Mouse (Mus musculus): ENCODE measurements around the gene Hist1h1a. TPM values are rescaled to one million over a fixed set of nuclear protein-coding genes. Genes with fewer than 3 reads are reported as not detected.

The Hist1h1a gene
- total and polyA plus RNA-seq, 2 experiments: 0.12 to 6.2 TPM

- peaks cover 4% of the 10 kb centered on the region for H3K4me1 ChIP-seq (ENCODE audit: control insufficient read depth, insufficient read depth, low read length)
- no peak for TF ChIP-seq CTCF (IDR thresholded peaks at IDR 0.05; ENCODE audit: low read depth, low read length)
- TF ChIP-seq POLR2A (IDR thresholded peaks at IDR 0.05; ENCODE audit: extremely low read depth, insufficient read depth, low read length): no peak
- DNase-seq (ENCODE audit: extremely low read depth, low read depth, low spot score): no peak
- 15% methylated on average over 6 of the region's 6 CpGs for WGBS
- H3K36me3 ChIP-seq (ENCODE audit: control insufficient read depth, insufficient read depth, low read length): no peaks in the 10 kb centered on the region
- H3K9ac ChIP-seq (ENCODE audit: low read depth, low read length): no peak overlapping the region
- no peaks in the 10 kb centered on the region for H3K79me2 ChIP-seq (ENCODE audit: control insufficient read depth, insufficient read depth, low read length)
- H3K27me3 ChIP-seq (ENCODE audit: control insufficient read depth, insufficient read depth, low read length): no peaks in the 10 kb centered on the region
- H3K4me3 ChIP-seq (ENCODE audit: insufficient read depth, low read depth, low read length): no peak overlapping the region
- H3K27ac ChIP-seq (replicated peaks; ENCODE audit: insufficient read depth, low read depth, low read length): no peak overlapping the region
Observed at GRCm38 (mm10) chr13:23752742-23753172, 10.7 kb upstream of the Hist1h1a start.

GRCm38 (mm10) chr13:23753314-23754078 is 10.0 kb upstream of the Hist1h1a start:
- WGBS: 66% methylated on average over 4 of the region's 4 CpGs
- TF ChIP-seq POLR2A (IDR thresholded peaks at IDR 0.05; ENCODE audit: extremely low read depth, insufficient read depth, low read length) (no peak), CTCF (IDR thresholded peaks at IDR 0.05; ENCODE audit: low read depth, low read length) (no peak)
- Histone ChIP-seq H3K27me3 (ENCODE audit: control insufficient read depth, insufficient read depth, low read length) (no peaks in the 10 kb centered on the region), H3K36me3 (ENCODE audit: control insufficient read depth, insufficient read depth, low read length) (no peaks in the 10 kb centered on the region), H3K4me1 (ENCODE audit: control insufficient read depth, insufficient read depth, low read length) (peaks cover 4% of the 10 kb centered on the region), H3K4me3 (ENCODE audit: insufficient read depth, low read depth, low read length) (no peak overlapping the region), H3K27ac (replicated peaks; ENCODE audit: insufficient read depth, low read depth, low read length) (no peak overlapping the region), H3K9ac (ENCODE audit: low read depth, low read length) (no peak overlapping the region), H3K79me2 (ENCODE audit: control insufficient read depth, insufficient read depth, low read length) (no peaks in the 10 kb centered on the region)
- no peak for DNase-seq (ENCODE audit: extremely low read depth, low read depth, low spot score)

DNA sequence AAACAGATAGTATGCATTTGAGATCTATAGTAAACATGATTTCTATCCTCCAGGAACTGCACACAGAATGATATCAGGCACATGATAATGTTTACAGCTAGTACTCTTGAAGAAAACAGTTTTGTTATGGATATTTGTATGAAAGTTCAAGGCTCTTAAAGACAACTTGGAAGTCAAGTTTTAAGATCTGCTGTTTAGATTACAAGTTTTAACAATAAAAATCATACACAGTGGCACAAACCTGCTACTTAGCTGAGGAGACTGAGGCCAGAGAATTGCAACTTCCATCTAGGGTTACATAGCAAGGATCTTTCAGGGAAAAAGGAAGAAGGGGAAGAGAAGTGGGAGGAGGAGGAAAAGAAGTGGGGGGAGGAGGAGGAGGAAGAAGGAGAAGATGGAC is 8.5 kb upstream of the Hist1h1a start:
- H3K4me3 ChIP-seq (ENCODE audit: insufficient read depth, low read depth, low read length): no peak overlapping the region
- H3K27me3 ChIP-seq (ENCODE audit: control insufficient read depth, insufficient read depth, low read length): no peaks in the 10 kb centered on the region
- no peak overlapping the region for H3K27ac ChIP-seq (replicated peaks; ENCODE audit: insufficient read depth, low read depth, low read length)
- no peaks in the 10 kb centered on the region for H3K79me2 ChIP-seq (ENCODE audit: control insufficient read depth, insufficient read depth, low read length)
- H3K36me3 ChIP-seq (ENCODE audit: control insufficient read depth, insufficient read depth, low read length): no peaks in the 10 kb centered on the region
- peaks cover 4% of the 10 kb centered on the region for H3K4me1 ChIP-seq (ENCODE audit: control insufficient read depth, insufficient read depth, low read length)
- TF ChIP-seq CTCF (IDR thresholded peaks at IDR 0.05; ENCODE audit: low read depth, low read length): no peak
- TF ChIP-seq POLR2A (IDR thresholded peaks at IDR 0.05; ENCODE audit: extremely low read depth, insufficient read depth, low read length): no peak
- no peak overlapping the region for H3K9ac ChIP-seq (ENCODE audit: low read depth, low read length)
- DNase-seq (ENCODE audit: extremely low read depth, low read depth, low spot score): no peak

DNA sequence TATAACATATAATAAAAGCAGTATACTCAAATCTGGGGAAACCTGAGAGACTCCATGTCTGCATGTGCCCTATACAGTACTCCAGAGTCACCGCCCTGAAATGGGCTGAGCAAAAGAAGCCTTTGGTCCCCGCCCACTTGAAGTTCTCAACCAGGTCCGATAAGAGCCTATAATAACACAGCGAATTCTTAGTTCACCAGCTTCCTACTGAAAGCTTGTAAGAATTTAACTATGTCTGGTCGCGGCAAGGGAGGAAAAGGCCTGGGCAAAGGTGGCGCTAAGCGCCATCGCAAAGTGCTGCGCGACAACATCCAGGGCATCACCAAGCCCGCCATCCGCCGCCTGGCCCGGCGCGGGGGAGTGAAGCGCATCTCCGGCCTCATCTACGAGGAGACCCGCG is 6.7 kb upstream of the Hist1h1a start, which contains the start of gene Hist1h4b:
Hist1h4b (plus strand) TSS at position 224 of the 400 bp plus-strand sequence.
- H3K27ac ChIP-seq (replicated peaks; ENCODE audit: insufficient read depth, low read depth, low read length): peak within 1 kb of the TSS; percentile 28; the same call in 1 of the 2 replicates
- H3K9ac ChIP-seq (ENCODE audit: low read depth, low read length): peak within 1 kb of the TSS; percentile 3; the same call in 1 of the 2 replicates
- no peaks in the 10 kb centered on the region for H3K36me3 ChIP-seq (ENCODE audit: control insufficient read depth, insufficient read depth, low read length)
- H3K27me3 ChIP-seq (ENCODE audit: control insufficient read depth, insufficient read depth, low read length): no peaks in the 10 kb centered on the region
- H3K4me3 ChIP-seq (ENCODE audit: insufficient read depth, low read depth, low read length): peak within 1 kb of the TSS; percentile 34; the same call in 1 of the 2 replicates
- under 1% methylated on average over 20 of the region's 22 CpGs for WGBS
- no peaks in the 10 kb centered on the region for H3K79me2 ChIP-seq (ENCODE audit: control insufficient read depth, insufficient read depth, low read length)
- peak; percentile 95 for DNase-seq (ENCODE audit: extremely low read depth, low read depth, low spot score)
- TF ChIP-seq POLR2A (IDR thresholded peaks at IDR 0.05; ENCODE audit: extremely low read depth, insufficient read depth, low read length): peak; percentile 95
- TF ChIP-seq CTCF (IDR thresholded peaks at IDR 0.05; ENCODE audit: low read depth, low read length): no peak
- H3K4me1 ChIP-seq (ENCODE audit: control insufficient read depth, insufficient read depth, low read length): peaks cover 11% of the 10 kb centered on the region; the same call in 1 of the 2 replicates

GRCm38 (mm10) chr13:23757211-23757773 is 6.2 kb upstream of the Hist1h1a start:
- Histone ChIP-seq H3K27ac (replicated peaks; ENCODE audit: insufficient read depth, low read depth, low read length) (peak overlapping the region; percentile 9; the same call in 1 of the 2 replicates), H3K4me3 (ENCODE audit: insufficient read depth, low read depth, low read length) (peak overlapping the region; percentile 34; the same call in 1 of the 2 replicates), H3K36me3 (ENCODE audit: control insufficient read depth, insufficient read depth, low read length) (no peaks in the 10 kb centered on the region), H3K79me2 (ENCODE audit: control insufficient read depth, insufficient read depth, low read length) (no peaks in the 10 kb centered on the region), H3K4me1 (ENCODE audit: control insufficient read depth, insufficient read depth, low read length) (peaks cover 11% of the 10 kb centered on the region; the same call in 1 of the 2 replicates), H3K9ac (ENCODE audit: low read depth, low read length) (peak overlapping the region; percentile 3; the same call in 1 of the 2 replicates), H3K27me3 (ENCODE audit: control insufficient read depth, insufficient read depth, low read length) (no peaks in the 10 kb centered on the region)
- peak; percentile 57 for DNase-seq (ENCODE audit: extremely low read depth, low read depth, low spot score)
- 1% methylated on average over 19 of the region's 23 CpGs for WGBS
- TF ChIP-seq POLR2A (IDR thresholded peaks at IDR 0.05; ENCODE audit: extremely low read depth, insufficient read depth, low read length) (no peak), CTCF (IDR thresholded peaks at IDR 0.05; ENCODE audit: low read depth, low read length) (no peak)

Measured in liver, adult 2 months (tissue).